11 mouse cellular contexts compared by ENCODE assay signal in the genomic region with DNA sequence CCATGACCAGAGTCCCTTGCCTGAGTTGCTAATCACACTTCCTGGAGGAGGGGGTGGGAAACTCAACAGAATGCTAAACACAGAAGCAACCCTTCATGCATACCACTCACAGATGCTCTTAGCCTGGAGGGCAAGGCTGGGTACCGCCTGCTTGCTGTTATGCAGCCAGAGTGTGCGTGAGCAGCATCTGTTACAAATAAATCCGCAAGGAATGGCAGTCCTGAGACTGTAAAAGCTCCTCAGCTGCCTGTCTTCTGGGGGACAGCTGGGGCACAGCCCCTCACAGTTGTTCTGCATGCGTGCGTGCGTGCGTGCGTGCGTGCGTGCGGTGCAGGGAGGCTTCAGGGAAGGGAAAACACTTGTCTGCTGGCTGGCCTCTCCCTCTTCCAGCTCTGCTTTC.
A peak's percentile ranks its signal among the peaks of the same experiment; 100 is the strongest.
DNase-seq lines count a peak whose midpoint lies in the region; ATAC-seq lines count a peak whose summit lies in the region.
"Had no signal": no experiment of that assay in that cellular context is flagged by ENCODE, and none has a peak within 500 bp of the region (broad histone marks: within the 10 kb centered on the region; RNA-seq: fewer than 3 reads in every experiment).

No protein-coding gene starts in this region.

- H3K4me2 ChIP-seq in embryonic facial prominence, embryonic 15.5 days (replicated peaks): no peak overlapping the region
- H3K4me2 ChIP-seq in hindbrain, embryonic 16.5 days (ENCODE audit: low read length): no peak overlapping the region
- no peak overlapping the region for H3K4me2 ChIP-seq in midbrain, embryonic 16.5 days (ENCODE audit: low read length)
- H3K4me2 ChIP-seq: heart, embryonic 15.5 days had no signal

- H3K9me3 ChIP-seq in embryonic facial prominence, embryonic 15.5 days (replicated peaks): no peaks in the 10 kb centered on the region
- H3K9me3 ChIP-seq in hindbrain, embryonic 16.5 days (ENCODE audit: control insufficient read depth, low read length): no peaks in the 10 kb centered on the region
- no peaks in the 10 kb centered on the region for H3K9me3 ChIP-seq in midbrain, embryonic 16.5 days (replicated peaks; ENCODE audit: control insufficient read depth, low read length, poor library complexity, severe bottlenecking)
- H3K9me3 ChIP-seq: heart, embryonic 15.5 days had no signal

- DNase-seq in embryo, embryonic 10.5 days (ENCODE audit: low spot score): peak; percentile 46
- DNase-seq in layer of hippocampus, adult 9-11 months: no peak
- no peak for DNase-seq in lung, postnatal 14 days
- DNase-seq: gastrocnemius, adult 2 months; kidney, adult 2 months had no signal

- no peak overlapping the region for H3K4me3 ChIP-seq in embryonic facial prominence, embryonic 15.5 days (replicated peaks)
- H3K4me3 ChIP-seq in hindbrain, embryonic 16.5 days (ENCODE audit: low read length): no peak overlapping the region
- H3K4me3 ChIP-seq in midbrain, embryonic 16.5 days (ENCODE audit: low read depth, low read length): no peak overlapping the region
- H3K4me3 ChIP-seq: gastrocnemius, adult 2 months; heart, embryonic 15.5 days had no signal

- H3K9ac ChIP-seq in embryonic facial prominence, embryonic 15.5 days: no peak overlapping the region
- H3K9ac ChIP-seq in hindbrain, embryonic 16.5 days (ENCODE audit: low read depth, low read length): no peak overlapping the region
- no peak overlapping the region for H3K9ac ChIP-seq in midbrain, embryonic 16.5 days (ENCODE audit: low read depth, low read length)
- H3K9ac ChIP-seq: heart, embryonic 15.5 days had no signal

- 33% methylated on average over 11 of the region's 11 CpGs for WGBS in embryonic facial prominence, embryonic 15.5 days
- 42% methylated on average over 11 of the region's 11 CpGs for WGBS in hindbrain, embryonic 16.5 days
- WGBS in midbrain, embryonic 16.5 days: 45% methylated on average over 11 of the region's 11 CpGs

- H3K36me3 ChIP-seq in embryonic facial prominence, embryonic 15.5 days: no peaks in the 10 kb centered on the region
- H3K36me3 ChIP-seq in hindbrain, embryonic 16.5 days (ENCODE audit: control insufficient read depth, insufficient read depth, low read length): no peaks in the 10 kb centered on the region
- H3K36me3 ChIP-seq in midbrain, embryonic 16.5 days (ENCODE audit: control insufficient read depth, insufficient read depth, low read length): no peaks in the 10 kb centered on the region; the same call in 1 of the 2 replicates
- H3K36me3 ChIP-seq: heart, embryonic 15.5 days had no signal

- H3K27me3 ChIP-seq in embryonic facial prominence, embryonic 15.5 days: no peaks in the 10 kb centered on the region
- H3K27me3 ChIP-seq in hindbrain, embryonic 16.5 days (replicated peaks; ENCODE audit: control insufficient read depth, insufficient read depth, low read length): no peaks in the 10 kb centered on the region
- H3K27me3 ChIP-seq in midbrain, embryonic 16.5 days (ENCODE audit: control insufficient read depth, insufficient read depth, low read depth, low read length): no peaks in the 10 kb centered on the region
- H3K27me3 ChIP-seq: heart, embryonic 15.5 days had no signal

- H3K27ac ChIP-seq in embryonic facial prominence, embryonic 15.5 days (replicated peaks): no peak overlapping the region; the same call in 1 of the 2 replicates
- peak overlapping the region; percentile 61 for H3K27ac ChIP-seq in hindbrain, embryonic 16.5 days (ENCODE audit: low read depth, low read length)
- H3K27ac ChIP-seq in midbrain, embryonic 16.5 days (ENCODE audit: low read length): 0 out of 2 replicates have a peak overlapping the region, but pooled peaks have one; percentile 15
- H3K27ac ChIP-seq: gastrocnemius, adult 2 months; heart, embryonic 15.5 days had no signal

- ATAC-seq in embryonic facial prominence, embryonic 15.5 days (ENCODE audit: insufficient number of reproducible peaks, low FRiP score, low TSS enrichment, low read depth): 0 out of 2 replicates have a peak, but pooled peaks have one; percentile 40
- ATAC-seq in hindbrain, embryonic 16.5 days: peak; percentile 75
- 0 out of 2 replicates have a peak, but pooled peaks have one; percentile 37 for ATAC-seq in midbrain, embryonic 16.5 days
- no peak for ATAC-seq in activated CD4-positive, CD25-positive, alpha-beta regulatory T cell, adult 4 months
- ATAC-seq: lung, postnatal 0 days had no signal

- H3K4me1 ChIP-seq in embryonic facial prominence, embryonic 15.5 days: peaks cover 29% of the 10 kb centered on the region
- peaks cover 5% of the 10 kb centered on the region for H3K4me1 ChIP-seq in hindbrain, embryonic 16.5 days (ENCODE audit: control insufficient read depth, insufficient read depth, low read depth, low read length)
- H3K4me1 ChIP-seq in midbrain, embryonic 16.5 days (ENCODE audit: control insufficient read depth, insufficient read depth, low read length): peaks cover 10% of the 10 kb centered on the region
